Comparison of ENCODE assay signal across 8 mouse cellular contexts in the genomic region with DNA sequence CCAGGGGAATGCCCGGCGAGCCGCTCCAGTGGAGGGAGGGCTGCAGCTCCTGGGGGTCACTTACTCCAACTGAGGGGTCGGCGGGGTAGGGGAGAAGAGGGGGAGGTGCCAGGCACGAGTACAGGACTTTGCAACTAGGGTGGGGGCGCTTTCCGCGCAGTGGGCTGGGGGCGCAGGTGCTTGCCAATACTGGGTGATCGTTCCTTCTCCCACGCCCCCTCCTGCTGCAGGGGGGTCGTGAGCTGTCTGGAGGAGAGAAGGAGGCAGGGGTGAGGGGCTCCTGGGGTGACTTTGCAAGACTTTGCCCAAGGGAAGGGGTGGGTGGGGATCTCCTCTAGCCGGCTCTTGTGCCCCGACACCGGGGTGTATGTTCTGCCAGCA. TPM values are rescaled to one million over a fixed set of nuclear protein-coding genes. Genes with fewer than 3 reads are reported as not detected.
DNase-seq lines count a peak whose midpoint lies in the region; ATAC-seq and TF ChIP-seq lines count a peak whose summit lies in the region.

No protein-coding gene starts in this region.

- no peak for TF ChIP-seq CTCF in cortical plate, adult 2 months (IDR thresholded peaks at IDR 0.05; ENCODE audit: extremely low read depth, insufficient read depth, low read length)

- DNase-seq in heart, postnatal 25 days (ENCODE audit: low spot score), result no peak
- no peak for DNase-seq in midbrain, embryonic 14.5 days
- no peak for DNase-seq in left cerebral cortex, adult 18-20 months (ENCODE audit: low spot score in 2 of 2)
- no peak for DNase-seq in left cerebral cortex, postnatal 10 days (ENCODE audit: extremely low spot score in 1 of 2, low spot score in 2 of 2)
- DNase-seq in frontal cortex, postnatal 14 days (ENCODE audit: low spot score in 2 of 2), result no peak

- no peak for TF ChIP-seq POLR2A in cortical plate, adult 2 months (IDR thresholded peaks at IDR 0.05; ENCODE audit: extremely low read depth, insufficient read depth, low read length)

- no peak for ATAC-seq in heart, embryonic 13.5 days (ENCODE audit: extremely low read depth, insufficient number of reproducible peaks, low FRiP score, low TSS enrichment)
- peak; percentile 21; the same call in 1 of the 2 replicates for ATAC-seq in hindbrain, embryonic 16.5 days
- peak; percentile 10; the same call in 1 of the 2 replicates for ATAC-seq in midbrain, embryonic 14.5 days (ENCODE audit: low FRiP score, low TSS enrichment)

- intact Hi-C loops in heart, postnatal 25 days (cut with DNase I), result loop anchor here (5.0 kb wide), 2 partner anchors 243 to 268 kb away; no protein-coding TSS in a partner anchor
- intact Hi-C loops in left cerebral cortex, postnatal 10 days (cut with DNase I), result no loop called here

- H3K36me3 ChIP-seq in heart, embryonic 13.5 days, result no peaks in the 10 kb centered on the region
- H3K36me3 ChIP-seq in hindbrain, embryonic 16.5 days (ENCODE audit: control insufficient read depth, insufficient read depth, low read length), result no peaks in the 10 kb centered on the region
- H3K36me3 ChIP-seq in midbrain, embryonic 14.5 days (ENCODE audit: control insufficient read depth, insufficient read depth, low read length), result no peaks in the 10 kb centered on the region

- H3K27ac ChIP-seq in heart, embryonic 13.5 days (replicated peaks), result peak overlapping the region; percentile 97
- no peak overlapping the region for H3K27ac ChIP-seq in cortical plate, adult 2 months (ENCODE audit: insufficient read depth, low read length)
- no peak overlapping the region for H3K27ac ChIP-seq in hindbrain, embryonic 16.5 days (ENCODE audit: low read depth, low read length)
- H3K27ac ChIP-seq in midbrain, embryonic 14.5 days (replicated peaks; ENCODE audit: low read depth, low read length), result no peak overlapping the region

- H3K4me3 ChIP-seq in heart, embryonic 13.5 days, result peak overlapping the region; percentile 87
- peak overlapping the region; percentile 28; the same call in 1 of the 2 replicates for H3K4me3 ChIP-seq in cortical plate, adult 2 months (ENCODE audit: insufficient read depth, low read length)
- H3K4me3 ChIP-seq in hindbrain, embryonic 16.5 days (ENCODE audit: low read length), result peak overlapping the region; percentile 61
- peak overlapping the region; percentile 52 for H3K4me3 ChIP-seq in midbrain, embryonic 14.5 days (replicated peaks; ENCODE audit: low read depth, low read length)

- peaks cover 43% of the 10 kb centered on the region for H3K4me1 ChIP-seq in heart, embryonic 13.5 days
- no peaks in the 10 kb centered on the region for H3K4me1 ChIP-seq in cortical plate, adult 2 months (ENCODE audit: control insufficient read depth, insufficient read depth, low read length)
- H3K4me1 ChIP-seq in hindbrain, embryonic 16.5 days (ENCODE audit: control insufficient read depth, insufficient read depth, low read depth, low read length), result peaks cover 28% of the 10 kb centered on the region
- peaks cover 35% of the 10 kb centered on the region for H3K4me1 ChIP-seq in midbrain, embryonic 14.5 days (ENCODE audit: control insufficient read depth, insufficient read depth, low read length)

- under 1% methylated on average over 16 of the region's 16 CpGs for WGBS in heart, embryonic 13.5 days
- WGBS in hindbrain, embryonic 16.5 days, result under 1% methylated on average over 14 of the region's 16 CpGs
- under 1% methylated on average over 16 of the region's 16 CpGs for WGBS in midbrain, embryonic 14.5 days

- no peaks in the 10 kb centered on the region for H3K9me3 ChIP-seq in heart, embryonic 13.5 days
- H3K9me3 ChIP-seq in hindbrain, embryonic 16.5 days (ENCODE audit: control insufficient read depth, low read length), result no peaks in the 10 kb centered on the region
- H3K9me3 ChIP-seq in midbrain, embryonic 14.5 days (ENCODE audit: control insufficient read depth, low read length), result no peaks in the 10 kb centered on the region

- peak overlapping the region; percentile 88 for H3K4me2 ChIP-seq in heart, embryonic 13.5 days
- H3K4me2 ChIP-seq in hindbrain, embryonic 16.5 days (ENCODE audit: low read length), result peak overlapping the region; percentile 99
- H3K4me2 ChIP-seq in midbrain, embryonic 14.5 days (ENCODE audit: low read length), result peak overlapping the region; percentile 99

- peak overlapping the region; percentile 97 for H3K9ac ChIP-seq in heart, embryonic 13.5 days
- H3K9ac ChIP-seq in hindbrain, embryonic 16.5 days (ENCODE audit: low read depth, low read length), result peak overlapping the region; percentile 64
- peak overlapping the region; percentile 44; the same call in 1 of the 2 replicates for H3K9ac ChIP-seq in midbrain, embryonic 14.5 days (replicated peaks; ENCODE audit: low read length)

- peaks cover 57% of the 10 kb centered on the region for H3K27me3 ChIP-seq in heart, embryonic 13.5 days (replicated peaks)
- peaks cover 20% of the 10 kb centered on the region for H3K27me3 ChIP-seq in hindbrain, embryonic 16.5 days (replicated peaks; ENCODE audit: control insufficient read depth, insufficient read depth, low read length)
- H3K27me3 ChIP-seq in midbrain, embryonic 14.5 days (ENCODE audit: control insufficient read depth, insufficient read depth, low read length), result peaks cover 73% of the 10 kb centered on the region

RNA-seq across cellular contexts. Expression of gene Casz1, which starts 0.5 kb away (rescaled TPM):
- 18.3 and 20.2 TPM in 2 replicates for polyA plus RNA-seq in heart, embryonic 13.5 days (2015; fragmentation: Nextera tagmentation; extraction: Ambion mirVana)
- total RNA-seq in heart, postnatal 25 days (2021), result 10 to 100 TPM; 42.1 to 44.7 TPM
- polyA plus RNA-seq in cortical plate, adult 2 months (2012; rRNA removed), result 0.59 and 0.69 TPM in 2 replicates
- 4.4 and 5.6 TPM in 2 replicates for polyA plus RNA-seq in hindbrain, embryonic 16.5 days (2015; fragmentation: Nextera tagmentation; extraction: Ambion mirVana)
- polyA plus RNA-seq in midbrain, embryonic 14.5 days (2014; fragmentation: Nextera tagmentation; extraction: Ambion mirVana), result 2.1 and 3.1 TPM in 2 replicates
- 1 to 10 TPM; 1.2 to 1.4 TPM for total RNA-seq in left cerebral cortex, adult 18-20 months (2021)
- 1 to 10 TPM; 1.1 to 1.6 TPM for total RNA-seq in left cerebral cortex, postnatal 10 days (2021)

Comparison
In these comparisons a context has a peak if more than half of its experiments do, and no peak if none do; other contexts are left out.
1. H3K4me3 ChIP-seq: peak in every context shown above with its lines; median percentile 87 in heart, embryonic 13.5 days; 61 in hindbrain, embryonic 16.5 days; 52 in midbrain, embryonic 14.5 days; 28 in cortical plate, adult 2 months.
2. H3K9ac ChIP-seq: peak in every context shown above with its lines; median percentile 97 in heart, embryonic 13.5 days; 64 in hindbrain, embryonic 16.5 days; 44 in midbrain, embryonic 14.5 days.